Mouse (Mus musculus): ENCODE results near the gene Galns.
A peak's percentile ranks its signal among the peaks of the same experiment; 100 is the strongest.

- TF ChIP-seq CTCF (IDR thresholded peaks at IDR 0.05; ENCODE audit: low read depth) (no peak), EP300 (IDR thresholded peaks at IDR 0.05; ENCODE audit: low read depth) (peak; percentile 80)
Observed at GRCm38 (mm10) chr8:122635878-122636802, 24.9 kb upstream of the Galns start.

Data from liver, postnatal 0 days (tissue).